Mouse (Mus musculus): ENCODE data around the gene Gm11037.

GRCm38 (mm10) chr2:131160671-131161111, 27.4 kb downstream of the Gm11037 start:
- TF ChIP-seq CEBPB (IDR thresholded peaks at IDR 0.05; ENCODE audit: insufficient read depth, poor library complexity, severe bottlenecking) (no peak), POLR2A (IDR thresholded peaks at IDR 0.05; ENCODE audit: insufficient read length, low read depth) (no peak)
